Mouse (Mus musculus): ENCODE data around the gene Coq8b. TPM values are rescaled to one million over a fixed set of nuclear protein-coding genes. Genes with fewer than 3 reads are reported as not detected.

Coq8b gene
- 10 to 100 TPM; 38.2 to 68.0 TPM for total RNA-seq (2021)
- long read RNA-seq, experiment 1, transcript Coq8b-201 (15 exons, 2,181 nt): major isoform, 64 of 73 reads
- long read RNA-seq, experiment 1, partial matches to known transcripts: 3 of 73 reads
- long read RNA-seq, experiment 1, other reads (novel, unspliced or antisense): 6 of 73 reads
- long read RNA-seq, experiment 2, transcript Coq8b-201 (15 exons, 2,181 nt): major isoform, 219 of 252 reads
- long read RNA-seq, experiment 2, partial matches to known transcripts: 16 of 252 reads
- long read RNA-seq, experiment 2, other reads (novel, unspliced or antisense): 14 of 252 reads

DNA sequence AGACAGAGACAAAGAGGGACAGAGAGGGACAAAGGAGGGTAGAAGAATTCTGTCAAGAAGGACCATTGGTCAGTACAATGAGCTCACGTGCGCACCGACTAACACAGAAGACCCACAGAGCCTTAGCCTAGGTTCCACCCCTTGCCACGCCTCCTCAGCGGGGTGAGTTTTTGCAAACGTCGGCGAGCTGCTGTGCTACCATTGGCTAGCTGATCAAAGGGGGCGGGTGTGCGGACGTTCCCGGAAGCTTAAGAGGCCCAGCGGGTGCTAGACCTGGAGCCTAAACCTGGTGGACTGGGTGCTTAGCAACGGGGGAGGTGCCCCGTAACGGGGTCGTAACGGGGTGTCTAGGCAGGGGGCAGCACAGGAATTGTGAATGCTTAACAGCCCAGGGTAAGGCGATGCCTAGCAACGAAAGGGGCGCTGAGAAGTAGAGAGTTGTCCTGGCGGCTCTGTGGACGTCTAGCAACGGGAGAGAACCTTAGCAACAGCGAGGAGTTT lies at the start of gene Coq8b:
Gene Coq8b (plus strand): TSS at position 243 of the 501 bp plus-strand sequence.
- peak; percentile 89 for DNase-seq (ENCODE audit: low spot score in 2 of 2)

- no peak for DNase-seq (ENCODE audit: low spot score in 2 of 2)
Observed at GRCm38 (mm10) chr7:27184964-27185363, 47.9 kb upstream of the Coq8b start.

- no peak for DNase-seq (ENCODE audit: low spot score in 2 of 2)
Observed at GRCm38 (mm10) chr7:27185986-27186385, 46.8 kb upstream of the Coq8b start.

- DNase-seq (ENCODE audit: low spot score in 2 of 2): no peak
Observed at GRCm38 (mm10) chr7:27189271-27189931, 43.4 kb upstream of the Coq8b start.

GRCm38 (mm10) chr7:27192434-27192833 lies 40.4 kb upstream of the Coq8b start:
- DNase-seq (ENCODE audit: low spot score in 2 of 2): no peak

DNA sequence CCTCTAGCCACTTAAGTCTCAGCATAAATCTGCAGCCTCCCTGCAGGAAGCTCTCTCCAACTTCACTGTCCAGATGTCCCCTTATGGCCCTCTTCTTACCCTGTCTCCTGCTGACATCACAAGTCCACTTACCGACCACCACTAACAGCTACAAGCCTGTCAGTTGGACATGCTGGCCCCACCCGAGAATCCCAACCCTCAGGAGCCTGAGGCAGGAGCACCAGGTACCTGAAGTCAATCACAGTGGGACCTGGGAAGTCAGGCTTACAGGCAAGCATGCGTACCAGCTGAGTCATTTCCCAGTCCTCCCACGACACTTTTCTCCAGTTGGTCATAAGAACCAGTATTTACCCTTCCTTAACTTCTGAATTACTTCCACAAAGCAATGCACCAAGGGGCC lies 39.1 kb upstream of the Coq8b start:
- DNase-seq (ENCODE audit: low spot score in 2 of 2): no peak

- DNase-seq (ENCODE audit: low spot score in 2 of 2): peak; percentile 85
Observed at GRCm38 (mm10) chr7:27195681-27196611, 36.9 kb upstream of the Coq8b start, which contains the start of the genes BC024978 and Snrpa. BC024978 (plus strand) TSS chr7:27195781. Snrpa (minus strand) TSS chr7:27196271.

DNA sequence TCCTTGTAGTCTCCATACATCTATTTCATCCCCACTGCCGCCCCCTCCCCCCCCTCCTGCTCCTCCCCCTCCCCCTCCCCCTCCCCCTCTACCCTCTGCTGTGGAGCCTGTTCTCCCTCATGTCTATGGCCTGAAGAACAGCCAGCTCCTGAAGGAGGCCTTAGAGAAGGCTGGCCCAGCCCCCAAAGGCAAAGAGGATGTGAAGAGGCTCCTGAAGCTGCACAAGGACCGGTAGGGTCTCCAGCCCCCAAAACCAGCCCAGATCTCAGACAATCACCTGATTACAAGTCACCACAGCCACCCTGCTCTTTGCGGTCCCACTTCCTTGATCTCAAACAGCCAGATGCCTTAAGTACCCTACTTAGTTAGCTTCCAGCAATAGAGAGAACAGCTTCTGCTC lies 35.7 kb upstream of the Coq8b start:
- DNase-seq (ENCODE audit: low spot score in 2 of 2): no peak

GRCm38 (mm10) chr7:27197634-27198033 lies 35.2 kb upstream of the Coq8b start:
- DNase-seq (ENCODE audit: low spot score in 2 of 2): peak in 1 of 2 experiments; percentile 42

DNA sequence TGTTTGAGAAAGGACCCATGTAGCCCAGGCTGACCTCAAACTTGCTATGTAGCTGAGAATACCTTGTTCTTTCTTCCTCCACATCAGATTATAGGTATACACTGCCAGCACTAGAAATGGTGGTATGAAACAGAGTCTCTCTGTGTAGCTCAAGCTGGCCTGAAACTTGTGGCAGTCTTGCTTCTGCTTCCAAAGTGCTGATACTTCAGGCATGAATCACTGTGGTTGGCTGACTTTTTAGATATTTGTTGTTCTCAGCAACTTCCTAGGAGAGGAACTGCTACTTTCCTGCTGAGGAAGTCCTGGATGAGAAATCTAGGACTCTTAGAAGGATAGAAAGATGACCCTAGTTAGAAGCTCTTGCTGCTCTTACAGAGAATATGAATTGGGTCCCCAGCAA lies 34.5 kb upstream of the Coq8b start:
- no peak for DNase-seq (ENCODE audit: low spot score in 2 of 2)

DNA sequence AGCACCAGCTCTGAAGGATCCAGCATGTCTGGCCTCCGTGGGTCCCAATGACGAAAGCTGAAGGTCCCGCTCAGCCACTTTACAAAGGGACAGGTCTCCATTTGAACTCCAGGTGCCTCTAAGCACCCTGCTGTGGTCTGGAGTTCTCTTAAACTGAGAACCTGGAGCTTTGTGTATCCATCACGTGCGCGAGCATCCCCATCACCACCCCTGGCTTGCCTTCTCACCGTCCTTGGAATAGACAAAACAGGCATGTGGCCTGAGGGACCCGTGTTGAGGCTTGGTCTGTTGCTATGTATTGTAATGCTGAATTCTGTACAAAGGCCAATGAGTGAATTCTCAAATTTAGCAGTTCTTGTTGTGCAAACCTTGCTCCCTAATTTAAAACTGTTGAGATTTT lies 34.0 kb upstream of the Coq8b start:
- DNase-seq (ENCODE audit: low spot score in 2 of 2): no peak

DNA sequence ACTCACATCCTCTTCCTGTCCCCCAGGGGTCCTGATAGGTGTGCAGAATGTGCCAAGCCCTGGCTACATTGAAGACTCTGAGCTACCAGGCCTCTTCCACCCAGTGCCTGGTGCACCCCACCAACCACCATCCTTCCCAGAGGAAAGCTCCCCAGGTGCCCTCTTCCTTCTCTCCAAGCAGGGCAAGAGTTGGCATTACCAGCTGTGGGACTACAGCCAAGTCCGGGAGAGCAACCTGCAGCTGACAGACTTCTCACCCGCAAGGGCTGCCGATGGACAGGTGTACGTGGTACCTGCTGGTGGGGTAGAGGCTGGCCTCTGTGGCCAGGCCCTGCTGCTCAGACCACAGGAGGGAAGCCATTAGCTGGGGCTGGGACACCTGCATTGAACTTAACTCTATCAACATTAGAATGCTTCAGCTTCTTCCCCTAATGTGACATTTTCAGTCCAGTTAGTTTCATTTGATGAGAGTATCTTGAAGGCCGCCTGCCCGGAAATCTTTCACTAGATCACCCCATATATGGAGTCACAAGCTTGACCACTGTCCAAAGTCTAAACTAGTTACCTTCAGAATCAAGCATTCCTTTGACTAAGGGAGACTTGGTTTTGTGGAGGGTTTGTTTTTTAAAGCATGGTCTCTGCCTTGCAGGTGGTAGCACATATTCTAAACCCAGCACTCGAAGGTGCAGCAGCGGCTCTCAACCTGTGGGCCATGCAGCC lies 28.9 kb upstream of the Coq8b start:
- no peak for DNase-seq (ENCODE audit: low spot score in 2 of 2)

- DNase-seq (ENCODE audit: low spot score in 2 of 2): no peak
Observed at GRCm38 (mm10) chr7:27212626-27213025, 20.2 kb upstream of the Coq8b start.

GRCm38 (mm10) chr7:27218586-27218985 lies 14.2 kb upstream of the Coq8b start:
- DNase-seq (ENCODE audit: low spot score in 2 of 2): no peak

DNA sequence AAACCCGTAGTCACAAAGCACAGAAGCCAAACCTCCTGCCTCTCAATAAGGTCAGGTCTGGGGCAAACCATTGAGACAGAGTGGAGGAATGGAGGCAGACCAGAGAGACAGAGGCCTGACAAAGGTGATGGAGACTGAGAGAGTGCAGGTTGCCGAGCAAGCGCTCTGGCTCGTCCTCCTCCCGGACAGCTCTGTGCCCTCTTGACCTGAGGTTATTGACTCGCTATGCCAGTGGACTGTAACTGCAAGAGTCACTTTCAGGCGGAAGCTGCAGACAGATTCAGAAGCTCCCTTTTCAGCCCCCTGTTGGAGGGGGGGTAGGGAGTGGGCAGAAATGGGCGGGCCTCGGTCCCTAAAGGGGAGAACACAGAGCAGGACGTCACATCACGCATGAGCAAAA lies 12.9 kb upstream of the Coq8b start:
- no peak for DNase-seq (ENCODE audit: low spot score in 2 of 2)

DNA sequence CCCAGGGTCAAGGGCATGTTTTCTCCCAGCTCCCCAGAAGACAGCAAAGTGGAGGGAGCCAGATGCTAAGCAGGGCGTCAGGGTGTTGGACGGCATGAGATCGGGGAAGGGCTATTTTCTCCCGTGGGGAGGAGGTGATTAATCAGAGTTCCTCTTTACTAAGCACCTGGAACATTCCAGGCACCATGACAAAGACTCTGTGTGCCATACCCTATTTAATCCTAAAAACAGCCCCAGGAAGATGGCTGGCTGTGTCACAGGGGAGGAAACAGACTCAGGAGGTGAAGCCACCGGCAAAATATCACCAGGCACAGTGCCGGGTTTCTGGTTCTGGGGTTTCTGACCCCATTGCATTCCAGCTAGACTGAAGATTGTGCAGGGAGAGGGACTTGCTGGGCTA lies 10.9 kb upstream of the Coq8b start:
- DNase-seq (ENCODE audit: low spot score in 2 of 2): no peak

DNA sequence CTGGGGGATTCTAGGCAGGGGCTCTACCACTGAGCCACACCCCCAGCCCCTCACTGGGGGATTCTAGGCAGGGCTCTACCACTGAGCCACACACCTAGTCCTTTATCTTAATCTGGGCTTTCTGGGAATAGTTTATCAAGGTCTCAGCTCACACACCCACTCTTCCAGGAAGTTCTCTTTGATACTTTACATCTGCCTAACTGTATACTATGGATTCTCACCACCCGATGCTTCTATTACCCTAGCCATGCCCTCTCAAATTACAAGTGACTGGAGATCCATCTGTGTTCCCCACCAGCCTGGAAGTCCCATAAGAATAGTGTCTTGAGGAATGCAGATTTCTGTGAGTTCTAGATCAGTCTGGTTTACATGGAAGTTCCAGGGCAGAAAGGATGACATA lies 10.3 kb upstream of the Coq8b start:
- DNase-seq (ENCODE audit: low spot score in 2 of 2): no peak

DNA sequence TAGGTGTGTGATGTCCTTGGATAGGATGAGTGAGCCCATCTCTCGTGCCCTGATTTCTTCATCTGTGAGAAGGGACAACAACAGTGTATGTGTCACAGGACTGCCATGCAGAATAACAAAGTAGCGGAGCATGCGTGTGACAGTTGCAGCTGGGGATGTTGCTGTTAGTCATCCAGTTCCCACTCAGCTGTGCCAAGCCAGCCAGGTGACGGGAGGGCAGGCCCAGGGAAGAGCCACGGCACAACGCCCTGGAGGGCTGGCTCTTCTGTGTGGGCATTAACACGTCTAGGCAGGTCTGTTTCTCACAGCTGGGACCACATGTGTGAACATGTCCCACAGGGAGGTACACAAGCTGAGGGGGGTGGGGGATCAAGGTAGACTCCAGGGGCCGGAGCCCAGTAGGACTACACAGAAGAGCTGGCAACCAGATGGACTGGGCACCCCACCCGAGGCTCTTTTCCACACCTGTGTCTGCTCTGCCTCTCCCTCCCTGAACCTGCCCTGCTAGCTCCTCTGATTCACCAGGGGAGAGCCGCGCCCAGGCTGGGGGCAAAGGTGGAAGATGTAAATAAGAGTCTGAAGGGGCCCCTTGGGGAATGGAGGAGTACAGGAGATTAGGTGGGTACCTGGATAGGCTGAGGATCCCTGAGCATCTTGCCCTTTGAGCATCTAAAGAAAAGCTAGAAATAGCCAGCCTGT lies 7.8 kb upstream of the Coq8b start:
- peak; percentile 36 to 49 for DNase-seq (ENCODE audit: low spot score in 2 of 2)

- DNase-seq (ENCODE audit: low spot score in 2 of 2): no peak
Observed at GRCm38 (mm10) chr7:27227276-27227675, 5.5 kb upstream of the Coq8b start.

GRCm38 (mm10) chr7:27227676-27228075 lies 5.1 kb upstream of the Coq8b start:
- peak in 1 of 2 experiments; percentile 38 for DNase-seq (ENCODE audit: low spot score in 2 of 2)

Data from adrenal gland, adult 18-20 months (tissue).